Mouse (Mus musculus) limb, embryonic 14.5 days (tissue): Measurements from ENCODE around the gene Arhgef25. TPM values are rescaled to one million over a fixed set of nuclear protein-coding genes. Genes with fewer than 3 reads are reported as not detected.

Experiments
- ATAC-seq: fragments of 200-750 bp; cut with Nextera tagmentation; 2 replicates; pipeline ENCODE4 v1.8.0; 2017; ENCODE audit warnings: low read depth, moderate number of reproducible peaks, moderate TSS enrichment; ENCODE audit not compliant: low FRiP score
- DNase-seq: peaks from one replicate; pipeline ENCODE4 v3.0.0-alpha.2; 2015; ENCODE audit warnings: low spot score
- H3K27ac ChIP-seq: fragments of 300-500 bp; sonication (generic); replicated peaks from 2 replicates; pipeline ENCODE4 v1.5.1; 2014; ENCODE audit warnings: low read depth, mild to moderate bottlenecking, low read length, moderate library complexity, mixed read lengths
- H3K27me3 ChIP-seq: fragments of 300-500 bp; sonication (generic); 2 replicates; pipeline ENCODE4 v1.6.1; 2014; ENCODE audit warnings: low read length, mixed read lengths; ENCODE audit not compliant: control insufficient read depth, insufficient read depth
- H3K36me3 ChIP-seq: fragments of 300-500 bp; sonication (generic); 2 replicates; pipeline ENCODE4 v1.6.1; 2014; ENCODE audit warnings: mild to moderate bottlenecking, low read length, moderate library complexity, mixed read lengths; ENCODE audit not compliant: control insufficient read depth, insufficient read depth
- H3K4me1 ChIP-seq: fragments of 300-500 bp; sonication (generic); 2 replicates; pipeline ENCODE4 v1.6.1; 2014; ENCODE audit warnings: antibody characterized with exemption, low read length, mixed read lengths; ENCODE audit not compliant: control insufficient read depth, insufficient read depth
- H3K4me2 ChIP-seq: fragments of 300-500 bp; sonication (generic); replicated peaks from 2 replicates; pipeline ENCODE4 v1.6.1; 2014; ENCODE audit warnings: low read depth, mild to moderate bottlenecking, low read length, moderate library complexity; ENCODE audit not compliant: severe bottlenecking
- H3K4me3 ChIP-seq: fragments of 300-500 bp; sonication (generic); replicated peaks from 2 replicates; pipeline ENCODE4 v1.5.1; 2014; ENCODE audit warnings: low read length
- H3K9ac ChIP-seq: fragments of 300-500 bp; sonication (generic); 2 replicates; pipeline ENCODE4 v1.6.1; 2014; ENCODE audit warnings: mild to moderate bottlenecking, low read depth, low read length, moderate library complexity; ENCODE audit not compliant: severe bottlenecking
- H3K9me3 ChIP-seq: fragments of 300-500 bp; sonication (generic); 2 replicates; pipeline ENCODE4 v1.6.1; 2016; ENCODE audit warnings: low read length; ENCODE audit not compliant: control insufficient read depth
- POLR2A ChIP-seq: fragments of 200-500 bp; IDR thresholded peaks from 2 replicates; pipeline ENCODE4 v1.8.0; 2012; ENCODE audit warnings: inconsistent platforms, mild to moderate bottlenecking, moderate library complexity, borderline replicate concordance; ENCODE audit not compliant: insufficient read depth, insufficient read length; ENCODE audit errors: extremely low read depth
- WGBS: fragments of 180-500 bp; shearing (Covaris S2); extraction: QIAGEN DNeasy Blood & Tissue Kit; methylation state at CpG from one replicate; pipeline ENCODE4 v1.1.7; 2014; 5-methylcytosine and 5-hydroxymethylcytosine counted together
- polyA plus RNA-seq, 2 experiments: library from polyadenylated mRNA; depleted of rRNA in 1 of 2; stranded (reverse) in 1 of 2; unstranded in 1 of 2; fragments of >200 nt; fragmentation: Nextera tagmentation in 1 of 2; extraction: Ambion mirVana in 1 of 2; gene quantifications; 2 replicates each; pipeline versions ENCODE4 v1.2.1 to v1.2.3; 2012 to 2014

Gene Arhgef25
- polyA plus RNA-seq, 2 experiments = 86.8 to 228 TPM

DNA sequence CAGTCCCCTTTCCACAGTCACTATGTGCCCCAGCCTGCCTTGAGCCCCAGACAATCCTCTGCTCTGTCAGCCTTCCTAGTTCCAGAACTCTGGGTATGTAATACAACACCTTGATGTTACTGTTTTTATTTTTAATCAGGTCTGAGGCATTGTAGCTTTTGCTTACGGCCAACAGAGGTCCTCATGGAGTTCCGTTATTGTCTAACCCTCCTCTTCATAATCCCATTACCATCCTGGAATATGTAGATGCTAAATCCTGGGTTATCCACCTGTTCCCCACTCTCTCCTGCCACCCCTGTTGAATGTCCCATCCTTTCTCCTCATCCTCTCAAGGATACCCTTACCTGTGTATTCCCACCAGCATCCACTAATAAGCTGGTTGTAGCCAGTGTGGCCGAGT lies 13.7 kb downstream of the Arhgef25 start:
- no peak for ATAC-seq
- no peaks in the 10 kb centered on the region for H3K9me3 ChIP-seq
- WGBS = 44% methylated on average over 3 of the region's 3 CpGs
- peaks cover 16% of the 10 kb centered on the region for H3K4me1 ChIP-seq
- H3K9ac ChIP-seq = no peak overlapping the region
- H3K36me3 ChIP-seq = no peaks in the 10 kb centered on the region
- H3K4me2 ChIP-seq = no peak overlapping the region
- no peak for DNase-seq
- no peak overlapping the region for H3K4me3 ChIP-seq
- no peak for TF ChIP-seq POLR2A
- H3K27me3 ChIP-seq = peaks cover 47% of the 10 kb centered on the region
- H3K27ac ChIP-seq = no peak overlapping the region

- Histone ChIP-seq H3K27ac (no peak overlapping the region), H3K36me3 (no peaks in the 10 kb centered on the region), H3K4me1 (peaks cover 7% of the 10 kb centered on the region), H3K4me3 (no peak overlapping the region), H3K9ac (no peak overlapping the region), H3K4me2 (no peak overlapping the region), H3K9me3 (no peaks in the 10 kb centered on the region), H3K27me3 (peaks cover 50% of the 10 kb centered on the region)
- DNase-seq (no peak), ATAC-seq (no peak)
- WGBS = 87% methylated on average over 7 of the region's 7 CpGs
- TF ChIP-seq POLR2A = no peak
Measured at GRCm38 (mm10) chr10:127174170-127174569, 15.7 kb downstream of the Arhgef25 start.

DNA sequence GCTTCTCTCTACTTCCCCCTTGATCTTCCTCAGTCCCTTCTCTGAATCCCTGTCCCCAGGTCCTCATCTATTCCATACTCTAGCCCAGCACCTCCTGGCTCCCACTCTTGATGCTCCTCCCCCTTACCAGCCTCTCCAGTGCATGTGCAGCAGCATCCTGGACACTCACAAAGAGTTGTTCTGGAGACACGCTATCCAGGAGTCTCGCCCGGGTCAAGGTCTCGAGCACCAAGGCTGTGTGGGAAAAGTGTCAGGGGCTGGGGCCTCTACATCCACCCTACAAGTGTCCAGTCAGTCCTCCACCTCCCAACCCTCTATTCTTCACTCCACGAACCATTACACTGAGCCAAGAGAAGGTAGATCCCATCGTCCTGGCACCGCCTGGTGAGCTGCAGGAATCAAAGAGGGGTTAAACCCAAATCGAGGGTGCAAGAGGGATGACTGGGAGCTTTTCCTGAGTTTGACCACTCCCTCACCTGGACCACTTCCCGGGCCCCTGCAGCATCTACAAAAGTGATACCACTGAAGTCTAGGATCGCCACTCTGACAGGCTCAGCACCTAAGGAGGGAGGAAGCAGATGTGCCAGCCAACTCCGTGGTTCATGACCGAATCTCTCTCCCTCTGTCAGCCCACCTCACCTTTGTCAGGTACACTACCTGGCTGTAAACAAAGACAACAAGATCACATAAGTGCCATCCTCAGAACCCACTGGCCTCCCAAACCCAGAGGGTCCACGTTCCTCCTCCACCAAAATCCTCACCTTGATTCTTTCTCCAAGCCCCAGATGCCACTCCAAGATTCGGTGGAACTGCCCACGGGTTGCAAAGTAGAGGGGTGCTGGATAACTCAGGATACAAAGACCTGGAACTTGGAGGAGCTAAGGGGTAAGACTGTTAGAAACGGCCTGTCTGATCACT lies 16.5 kb downstream of the Arhgef25 start:
- no peak overlapping the region for H3K27ac ChIP-seq
- 82% methylated on average over 16 of the region's 16 CpGs for WGBS
- peaks cover 7% of the 10 kb centered on the region for H3K4me1 ChIP-seq
- no peaks in the 10 kb centered on the region for H3K9me3 ChIP-seq
- H3K4me2 ChIP-seq = no peak overlapping the region
- H3K27me3 ChIP-seq = peaks cover 47% of the 10 kb centered on the region
- no peak for ATAC-seq
- H3K4me3 ChIP-seq = no peak overlapping the region
- TF ChIP-seq POLR2A = no peak
- no peak overlapping the region for H3K9ac ChIP-seq
- DNase-seq = no peak
- H3K36me3 ChIP-seq = no peaks in the 10 kb centered on the region

- ATAC-seq = no peak
- Histone ChIP-seq H3K9ac (no peak overlapping the region), H3K36me3 (no peaks in the 10 kb centered on the region), H3K9me3 (no peaks in the 10 kb centered on the region), H3K4me2 (no peak overlapping the region), H3K4me1 (no peaks in the 10 kb centered on the region), H3K27me3 (peaks cover 47% of the 10 kb centered on the region), H3K4me3 (no peak overlapping the region), H3K27ac (no peak overlapping the region)
- WGBS = 87% methylated on average over 15 of the region's 15 CpGs
- no peak for TF ChIP-seq POLR2A
- DNase-seq = no peak
Measured at GRCm38 (mm10) chr10:127171631-127172200, 18.2 kb downstream of the Arhgef25 start.

- peak overlapping the region; percentile 75 for H3K4me2 ChIP-seq
- DNase-seq (peak; percentile 63), ATAC-seq (peak; percentile 80)
- no peaks in the 10 kb centered on the region for H3K36me3 ChIP-seq
- H3K4me3 ChIP-seq = peak overlapping the region; percentile 41
- H3K27me3 ChIP-seq = peaks cover 51% of the 10 kb centered on the region
- H3K9me3 ChIP-seq = no peaks in the 10 kb centered on the region
- WGBS = under 1% methylated on average over 29 of the region's 29 CpGs
- TF ChIP-seq POLR2A = no peak
- H3K9ac ChIP-seq = peak overlapping the region; percentile 25; the same call in 1 of the 2 replicates
- no peak overlapping the region for H3K27ac ChIP-seq
- H3K4me1 ChIP-seq = no peaks in the 10 kb centered on the region; the same call in 1 of the 2 replicates
Measured at GRCm38 (mm10) chr10:127170837-127171272, 19.0 kb downstream of the Arhgef25 start.
